Mouse (Mus musculus): ENCODE results near the gene Stum. TPM values are rescaled to one million over a fixed set of nuclear protein-coding genes. Genes with fewer than 3 reads are reported as not detected.

Stum gene
- polyA plus RNA-seq, 1 experiment from 2014 or later: 1.2 TPM

GRCm38 (mm10) chr1:180427685-180428084, 55.6 kb downstream of the Stum start:
- Histone ChIP-seq H3K4me3 (ENCODE audit: low read length) (no peak overlapping the region), H3K27me3 (replicated peaks; ENCODE audit: control insufficient read depth, insufficient read depth, low read length) (no peaks in the 10 kb centered on the region), H3K9ac (ENCODE audit: low read depth, low read length) (no peak overlapping the region), H3K4me2 (ENCODE audit: low read depth, low read length) (no peak overlapping the region), H3K36me3 (ENCODE audit: control insufficient read depth, insufficient read depth, low read length) (no peaks in the 10 kb centered on the region), H3K4me1 (ENCODE audit: control insufficient read depth, insufficient read depth, low read length) (peaks cover 14% of the 10 kb centered on the region), H3K27ac (ENCODE audit: low read length) (0 out of 2 replicates have a peak overlapping the region, but pooled peaks have one; percentile 7), H3K9me3 (ENCODE audit: control insufficient read depth, low read length) (no peaks in the 10 kb centered on the region)
- no peak for ATAC-seq
- WGBS: 50% methylated on average over 10 of the region's 10 CpGs

DNA sequence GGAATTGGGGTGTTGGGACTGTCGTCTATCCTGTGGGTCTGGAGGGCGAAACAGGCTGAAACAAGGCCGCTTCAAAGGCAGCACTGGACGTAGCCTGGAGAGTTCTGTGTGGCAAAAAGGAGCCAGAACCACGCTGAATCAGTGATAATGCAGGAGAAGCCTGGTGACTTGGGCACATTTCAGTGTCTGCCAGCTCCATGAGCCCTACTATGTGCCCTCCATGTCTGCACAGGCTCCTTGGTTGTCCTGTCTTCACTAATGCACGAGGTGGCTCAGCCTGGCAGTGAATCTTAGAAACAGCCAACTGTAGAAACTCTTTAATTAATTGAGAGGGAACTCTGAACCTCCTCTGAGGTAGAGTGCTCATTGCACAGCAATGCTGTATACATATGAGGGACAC, 56.9 kb downstream of the Stum start:
- no peak overlapping the region for H3K9ac ChIP-seq (ENCODE audit: low read depth, low read length)
- no peak overlapping the region for H3K4me2 ChIP-seq (ENCODE audit: low read depth, low read length)
- no peak for ATAC-seq
- no peak overlapping the region for H3K4me3 ChIP-seq (ENCODE audit: low read length)
- H3K36me3 ChIP-seq (ENCODE audit: control insufficient read depth, insufficient read depth, low read length): no peaks in the 10 kb centered on the region
- H3K27ac ChIP-seq (ENCODE audit: low read length): no peak overlapping the region
- no peaks in the 10 kb centered on the region for H3K27me3 ChIP-seq (replicated peaks; ENCODE audit: control insufficient read depth, insufficient read depth, low read length)
- peaks cover 24% of the 10 kb centered on the region for H3K4me1 ChIP-seq (ENCODE audit: control insufficient read depth, insufficient read depth, low read length)
- H3K9me3 ChIP-seq (ENCODE audit: control insufficient read depth, low read length): no peaks in the 10 kb centered on the region
- 82% methylated on average over 6 of the region's 6 CpGs for WGBS

GRCm38 (mm10) chr1:180423931-180424330, 59.4 kb downstream of the Stum start:
- Histone ChIP-seq H3K4me2 (ENCODE audit: low read depth, low read length) (no peak overlapping the region), H3K4me3 (ENCODE audit: low read length) (no peak overlapping the region), H3K27me3 (replicated peaks; ENCODE audit: control insufficient read depth, insufficient read depth, low read length) (no peaks in the 10 kb centered on the region), H3K9me3 (ENCODE audit: control insufficient read depth, low read length) (no peaks in the 10 kb centered on the region), H3K36me3 (ENCODE audit: control insufficient read depth, insufficient read depth, low read length) (no peaks in the 10 kb centered on the region), H3K27ac (ENCODE audit: low read length) (no peak overlapping the region), H3K9ac (ENCODE audit: low read depth, low read length) (no peak overlapping the region), H3K4me1 (ENCODE audit: control insufficient read depth, insufficient read depth, low read length) (peaks cover 20% of the 10 kb centered on the region)
- ATAC-seq: no peak
- 72% methylated on average over 3 of the region's 3 CpGs for WGBS

DNA sequence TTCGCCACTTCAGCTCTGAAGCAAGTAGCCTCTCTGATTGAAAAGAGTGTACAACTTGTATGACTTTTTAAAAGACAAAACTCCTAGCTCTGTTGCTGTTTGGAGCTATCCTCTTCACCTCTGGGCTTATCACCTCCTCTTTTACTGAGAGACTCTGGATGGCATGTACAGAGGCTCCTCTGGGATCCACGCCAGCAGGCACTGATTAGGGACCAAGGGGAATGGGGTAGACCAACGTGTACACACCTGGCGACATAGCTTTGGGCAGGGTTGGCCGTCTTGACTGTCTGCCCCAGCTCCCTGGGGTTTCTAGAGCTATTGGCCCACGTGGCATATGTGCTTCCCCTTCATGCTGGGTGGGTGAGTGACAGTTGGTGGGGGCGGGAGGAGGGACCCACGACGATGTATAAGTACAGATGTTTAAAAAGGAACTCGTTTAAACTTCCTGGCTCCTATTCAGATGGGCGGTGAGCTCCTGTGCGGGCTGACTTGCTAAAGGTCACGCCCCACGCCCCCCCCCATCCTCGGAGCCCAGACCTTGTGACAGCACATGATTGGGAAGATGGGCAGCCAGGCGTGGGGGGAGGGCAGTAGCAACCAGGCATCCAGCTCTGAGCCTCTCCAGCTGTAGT, 60.2 kb downstream of the Stum start:
- Histone ChIP-seq H3K27me3 (replicated peaks; ENCODE audit: control insufficient read depth, insufficient read depth, low read length) (no peaks in the 10 kb centered on the region), H3K9me3 (ENCODE audit: control insufficient read depth, low read length) (no peaks in the 10 kb centered on the region), H3K4me3 (ENCODE audit: low read length) (no peak overlapping the region), H3K4me1 (ENCODE audit: control insufficient read depth, insufficient read depth, low read length) (peaks cover 20% of the 10 kb centered on the region), H3K9ac (ENCODE audit: low read depth, low read length) (no peak overlapping the region), H3K4me2 (ENCODE audit: low read depth, low read length) (no peak overlapping the region), H3K27ac (ENCODE audit: low read length) (0 out of 2 replicates have a peak overlapping the region, but pooled peaks have one; percentile 21), H3K36me3 (ENCODE audit: control insufficient read depth, insufficient read depth, low read length) (no peaks in the 10 kb centered on the region)
- 48% methylated on average over 16 of the region's 16 CpGs for whole genome bisulfite sequencing
- ATAC-seq: no peak

GRCm38 (mm10) chr1:180422076-180422828, 61.1 kb downstream of the Stum start:
- 27% methylated on average over 11 of the region's 11 CpGs for WGBS
- H3K4me2 ChIP-seq (ENCODE audit: low read depth, low read length): no peak overlapping the region
- no peak overlapping the region for H3K4me3 ChIP-seq (ENCODE audit: low read length)
- H3K27ac ChIP-seq (ENCODE audit: low read length): 0 out of 2 replicates have a peak overlapping the region, but pooled peaks have one; percentile 21
- peak; percentile 66 for ATAC-seq
- no peak overlapping the region for H3K9ac ChIP-seq (ENCODE audit: low read depth, low read length)
- H3K27me3 ChIP-seq (replicated peaks; ENCODE audit: control insufficient read depth, insufficient read depth, low read length): no peaks in the 10 kb centered on the region
- H3K4me1 ChIP-seq (ENCODE audit: control insufficient read depth, insufficient read depth, low read length): peaks cover 13% of the 10 kb centered on the region
- H3K36me3 ChIP-seq (ENCODE audit: control insufficient read depth, insufficient read depth, low read length): no peaks in the 10 kb centered on the region
- H3K9me3 ChIP-seq (ENCODE audit: control insufficient read depth, low read length): no peaks in the 10 kb centered on the region

DNA sequence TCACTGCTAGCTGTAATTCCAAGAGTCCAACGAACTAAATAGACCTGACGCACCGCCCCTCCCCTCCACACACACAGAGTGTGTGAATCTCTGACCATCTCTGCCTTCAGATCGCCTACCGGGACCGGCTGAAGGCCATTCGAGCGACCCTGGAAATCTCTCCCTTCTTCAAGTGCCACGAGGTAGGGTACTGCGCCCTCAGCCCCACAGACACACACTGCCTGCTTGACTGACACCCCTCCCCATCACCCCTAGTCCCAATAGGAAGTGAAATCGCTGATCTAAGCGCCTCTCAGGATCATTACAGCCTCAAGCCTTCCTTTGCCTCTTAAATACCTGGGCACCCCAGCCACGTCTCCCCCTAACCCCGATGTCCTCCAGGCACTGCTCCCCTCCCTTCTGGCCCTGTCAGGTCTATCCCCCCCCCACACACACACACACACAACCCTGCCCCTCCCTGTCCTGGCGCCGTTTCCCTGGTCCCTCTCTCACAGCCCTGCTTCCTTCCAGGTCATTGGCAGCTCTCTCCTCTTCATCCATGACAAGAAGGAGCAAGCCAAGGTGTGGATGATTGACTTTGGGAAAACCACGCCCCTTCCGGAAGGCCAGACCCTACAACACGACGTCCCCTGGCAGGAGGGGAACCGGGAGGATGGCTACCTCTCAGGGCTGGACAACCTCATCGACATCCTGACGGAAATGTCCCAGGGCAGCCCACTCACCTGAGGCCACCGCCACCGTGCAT, 62.0 kb downstream of the Stum start:
- 0 out of 2 replicates have a peak overlapping the region, but pooled peaks have one; percentile 38 for H3K27ac ChIP-seq (ENCODE audit: low read length)
- no peak for ATAC-seq
- no peak overlapping the region for H3K9ac ChIP-seq (ENCODE audit: low read depth, low read length)
- peaks cover 2% of the 10 kb centered on the region; the same call in 1 of the 2 replicates for H3K36me3 ChIP-seq (ENCODE audit: control insufficient read depth, insufficient read depth, low read length)
- H3K4me2 ChIP-seq (ENCODE audit: low read depth, low read length): no peak overlapping the region
- no peaks in the 10 kb centered on the region for H3K27me3 ChIP-seq (replicated peaks; ENCODE audit: control insufficient read depth, insufficient read depth, low read length)
- no peaks in the 10 kb centered on the region for H3K9me3 ChIP-seq (ENCODE audit: control insufficient read depth, low read length)
- 62% methylated on average over 25 of the region's 25 CpGs for WGBS
- peaks cover 13% of the 10 kb centered on the region for H3K4me1 ChIP-seq (ENCODE audit: control insufficient read depth, insufficient read depth, low read length)
- H3K4me3 ChIP-seq (ENCODE audit: low read length): no peak overlapping the region

- 65% methylated on average over 8 of the region's 8 CpGs for whole genome bisulfite sequencing
- H3K36me3 ChIP-seq (ENCODE audit: control insufficient read depth, insufficient read depth, low read length): peaks cover 6% of the 10 kb centered on the region; the same call in 1 of the 2 replicates
- no peak overlapping the region for H3K27ac ChIP-seq (ENCODE audit: low read length)
- no peaks in the 10 kb centered on the region for H3K9me3 ChIP-seq (ENCODE audit: control insufficient read depth, low read length)
- peaks cover 13% of the 10 kb centered on the region for H3K4me1 ChIP-seq (ENCODE audit: control insufficient read depth, insufficient read depth, low read length)
- H3K27me3 ChIP-seq (replicated peaks; ENCODE audit: control insufficient read depth, insufficient read depth, low read length): no peaks in the 10 kb centered on the region
- no peak overlapping the region for H3K4me2 ChIP-seq (ENCODE audit: low read depth, low read length)
- ATAC-seq: no peak
- H3K4me3 ChIP-seq (ENCODE audit: low read length): no peak overlapping the region
- H3K9ac ChIP-seq (ENCODE audit: low read depth, low read length): no peak overlapping the region
These were observed 62.7 kb downstream of the Stum start for GRCm38 (mm10) chr1:180420496-180421164.

DNA sequence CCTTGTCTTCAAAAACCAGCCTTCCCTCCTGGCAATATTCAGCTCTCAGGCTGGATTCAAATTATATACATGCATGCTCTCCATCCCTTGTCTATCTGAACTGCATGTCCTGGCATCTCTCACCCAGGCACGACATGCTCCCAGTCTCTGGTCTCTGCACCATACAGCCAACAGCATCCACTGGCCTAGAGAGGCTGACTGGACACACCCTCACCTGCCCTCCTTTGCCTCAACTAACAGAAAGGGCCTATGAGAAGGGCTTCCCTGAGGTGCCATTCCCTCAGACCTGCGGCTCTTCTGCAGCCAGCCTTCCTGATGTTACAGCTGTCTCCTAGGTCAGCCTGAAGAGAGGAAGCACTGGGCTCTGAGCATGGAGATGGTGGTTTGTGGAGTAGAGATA, 64.2 kb downstream of the Stum start:
- H3K36me3 ChIP-seq (ENCODE audit: control insufficient read depth, insufficient read depth, low read length): peaks cover 6% of the 10 kb centered on the region; the same call in 1 of the 2 replicates
- no peaks in the 10 kb centered on the region for H3K27me3 ChIP-seq (replicated peaks; ENCODE audit: control insufficient read depth, insufficient read depth, low read length)
- H3K9me3 ChIP-seq (ENCODE audit: control insufficient read depth, low read length): no peaks in the 10 kb centered on the region
- no peak overlapping the region for H3K27ac ChIP-seq (ENCODE audit: low read length)
- no peak for ATAC-seq
- no peak overlapping the region for H3K9ac ChIP-seq (ENCODE audit: low read depth, low read length)
- peaks cover 13% of the 10 kb centered on the region for H3K4me1 ChIP-seq (ENCODE audit: control insufficient read depth, insufficient read depth, low read length)
- WGBS: 84% methylated on average over 2 of the region's 2 CpGs
- no peak overlapping the region for H3K4me3 ChIP-seq (ENCODE audit: low read length)
- no peak overlapping the region for H3K4me2 ChIP-seq (ENCODE audit: low read depth, low read length)

GRCm38 (mm10) chr1:180417118-180417517, 66.2 kb downstream of the Stum start:
- H3K9me3 ChIP-seq (ENCODE audit: control insufficient read depth, low read length): no peaks in the 10 kb centered on the region
- WGBS: 51% methylated on average over 2 of the region's 2 CpGs
- no peak overlapping the region for H3K4me3 ChIP-seq (ENCODE audit: low read length)
- peaks cover 4% of the 10 kb centered on the region for H3K4me1 ChIP-seq (ENCODE audit: control insufficient read depth, insufficient read depth, low read length)
- no peak for ATAC-seq
- H3K36me3 ChIP-seq (ENCODE audit: control insufficient read depth, insufficient read depth, low read length): peaks cover 6% of the 10 kb centered on the region; the same call in 1 of the 2 replicates
- H3K27ac ChIP-seq (ENCODE audit: low read length): no peak overlapping the region
- H3K4me2 ChIP-seq (ENCODE audit: low read depth, low read length): no peak overlapping the region
- H3K9ac ChIP-seq (ENCODE audit: low read depth, low read length): no peak overlapping the region
- no peaks in the 10 kb centered on the region for H3K27me3 ChIP-seq (replicated peaks; ENCODE audit: control insufficient read depth, insufficient read depth, low read length)

Measured in intestine, embryonic 16.5 days (tissue).